Mouse (Mus musculus) gastrocnemius, postnatal 4 days (tissue): Measurements from ENCODE around the gene Gm21972. TPM values are rescaled to one million over a fixed set of nuclear protein-coding genes. Genes with fewer than 3 reads are reported as not detected.

Source experiments
- total RNA-seq, 2 experiments: library from RNA; stranded (reverse); gene quantifications; 2 replicates each; pipeline ENCODE4 v1.2.3; 2021

Gm21972 gene
- total RNA-seq, 2 experiments from 2014 or later = 1.3 TPM; not detected in 1

Other genes starting within 250 kb of the Gm21972 start
- gene Itm2c, start 239.4 kb upstream of the Gm21972 start, total RNA-seq = 10 to 100 TPM; 79.6 to 80.8 TPM
- gene 4933407L21Rik, start 205.2 kb upstream of the Gm21972 start, total RNA-seq = under 1 TPM; 0.39 to 0.96 TPM
- not detected for gene Gpr55, start 172.6 kb upstream of the Gm21972 start, total RNA-seq
- gene Spata3, start 116.8 kb upstream of the Gm21972 start, total RNA-seq = not detected
- gene 2810459M11Rik, start 87.8 kb upstream of the Gm21972 start, total RNA-seq = under 1 TPM; 0.23 to 0.27 TPM
- gene Psmd1, start 69.2 kb upstream of the Gm21972 start, total RNA-seq = 100 to 1,000 TPM; 120 to 139 TPM
- 1 to 10 TPM; 1.2 TPM for gene Htr2b, start 21.7 kb upstream of the Gm21972 start, total RNA-seq
- 1 to 10 TPM; 5.4 to 9.1 TPM for gene Armc9, start 21.1 kb downstream of the Gm21972 start, total RNA-seq
- gene B3gnt7, start 169.2 kb downstream of the Gm21972 start, total RNA-seq = under 1 TPM; 0.54 to 0.65 TPM
- gene Ncl, start 225.8 kb downstream of the Gm21972 start, total RNA-seq = 100 to 1,000 TPM; 185 to 230 TPM